Mouse (Mus musculus): ENCODE measurements around the gene Gal.

Gal gene

DNA sequence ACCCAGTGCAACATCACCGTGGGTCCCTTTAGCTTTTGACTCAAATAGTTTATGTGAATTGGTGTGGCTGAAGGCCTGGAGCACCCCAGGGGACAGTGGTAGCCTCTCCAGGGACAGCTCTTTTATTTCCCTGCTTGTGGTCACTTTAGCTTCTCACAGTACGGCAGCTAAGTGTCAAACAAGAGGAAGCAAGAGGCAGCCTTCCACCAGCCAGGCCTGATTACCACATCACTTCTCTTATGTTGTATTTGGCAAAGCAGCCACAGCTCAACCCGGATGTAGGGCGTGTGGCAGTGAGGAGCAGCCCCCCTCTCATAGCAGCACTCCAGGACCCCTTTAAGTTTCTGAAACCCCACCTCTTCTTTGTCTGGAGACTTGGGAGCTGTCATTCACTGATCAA is 8.6 kb upstream of the Gal start:
- ATAC-seq (ENCODE audit: insufficient number of reproducible peaks, low FRiP score, low TSS enrichment), result no peak

DNA sequence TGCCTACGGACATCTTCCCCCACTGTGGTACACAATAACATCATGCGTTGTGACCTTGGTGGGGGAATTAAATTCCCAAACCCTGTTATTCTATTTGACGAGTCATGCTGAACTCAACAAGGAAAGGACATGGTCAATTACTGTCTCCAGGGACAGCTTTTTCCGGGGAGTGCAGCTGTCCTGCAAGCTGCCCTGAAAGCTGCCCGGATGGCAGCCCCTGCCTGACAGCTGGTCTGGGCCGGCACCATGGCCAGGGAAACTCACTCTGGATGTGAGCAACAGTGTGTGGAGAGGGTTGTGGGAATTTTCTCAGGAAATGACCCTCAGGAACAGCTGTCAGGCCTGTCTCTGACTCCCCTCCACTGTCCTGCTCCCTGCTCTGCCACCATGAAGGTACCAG is 8.1 kb upstream of the Gal start:
- ATAC-seq (ENCODE audit: insufficient number of reproducible peaks, low FRiP score, low TSS enrichment), result no peak

DNA sequence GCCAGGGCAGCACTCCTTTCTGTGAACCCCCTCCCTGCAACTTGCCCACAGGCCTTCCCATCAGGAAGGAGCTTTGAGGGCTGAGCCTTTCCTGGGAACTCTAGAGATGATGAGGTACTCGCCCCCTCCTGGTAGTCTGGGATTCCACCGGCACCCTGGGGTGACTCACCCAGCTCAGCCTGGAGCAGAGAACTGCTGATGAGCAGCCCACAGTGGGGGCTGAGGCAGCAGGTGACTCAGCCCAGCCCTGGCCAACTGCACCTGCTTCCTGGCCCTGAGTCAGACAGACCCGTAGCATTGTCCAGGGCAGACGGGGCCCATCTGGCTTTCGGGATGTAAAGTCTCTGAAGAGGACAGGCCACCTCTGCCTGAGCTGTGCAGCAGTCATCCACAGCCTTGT is 4.9 kb upstream of the Gal start:
- no peak for ATAC-seq (ENCODE audit: insufficient number of reproducible peaks, low FRiP score, low TSS enrichment)

DNA sequence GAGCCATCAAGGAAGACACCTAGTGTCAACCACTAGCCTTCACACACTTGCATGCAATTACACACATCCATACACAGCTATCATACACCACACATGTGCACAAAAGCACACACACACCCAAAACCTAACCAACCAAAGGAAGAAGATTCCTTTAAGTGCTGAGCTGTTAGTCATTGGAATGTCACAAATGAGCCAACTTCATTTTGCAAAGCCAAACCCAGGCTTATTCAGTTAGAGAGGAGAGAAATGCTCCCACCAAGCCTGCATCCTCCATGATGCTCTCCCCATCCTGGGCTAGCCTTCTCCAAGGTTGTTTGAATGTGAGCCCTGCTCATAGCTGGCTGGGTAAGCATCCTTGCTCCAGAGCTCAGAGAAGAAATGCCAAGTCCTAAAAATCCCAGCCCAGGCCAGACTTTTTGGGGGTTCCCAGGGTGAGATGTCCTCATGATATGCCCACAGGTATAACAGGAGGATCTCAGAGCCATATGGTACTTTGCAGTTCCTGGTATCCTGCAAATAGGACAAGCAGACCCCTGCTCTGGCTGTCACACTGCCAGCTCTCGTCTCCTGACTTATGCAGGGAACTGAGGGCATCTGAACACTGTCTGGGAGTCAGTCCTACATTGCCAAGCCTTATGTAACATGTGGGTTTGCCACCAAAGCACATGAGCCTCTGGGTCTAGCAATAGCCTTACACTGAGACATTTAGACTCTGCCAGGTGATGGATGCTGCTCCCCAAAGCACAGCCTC is 8.6 kb downstream of the Gal start:
- ATAC-seq (ENCODE audit: insufficient number of reproducible peaks, low FRiP score, low TSS enrichment), result no peak

DNA sequence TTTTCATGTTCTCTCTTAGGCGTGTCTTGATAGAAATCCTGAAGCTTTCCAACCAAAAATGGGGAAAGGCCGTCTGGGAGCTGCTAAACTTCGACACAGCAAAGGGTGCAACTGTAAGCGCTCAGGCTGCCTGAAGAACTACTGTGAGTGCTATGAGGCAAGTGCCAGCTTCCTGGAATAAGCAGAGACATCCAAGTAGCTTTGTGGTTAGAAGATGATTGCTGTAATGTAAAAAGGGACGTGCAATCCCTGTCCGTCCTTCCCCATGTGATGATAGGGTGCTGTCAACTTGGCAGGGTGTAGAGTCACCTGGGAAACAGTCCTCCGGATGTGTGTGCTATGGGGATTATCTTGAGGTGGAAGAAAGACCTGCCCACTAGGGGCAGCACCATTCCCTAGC is 10.3 kb downstream of the Gal start:
- no peak for ATAC-seq (ENCODE audit: insufficient number of reproducible peaks, low FRiP score, low TSS enrichment)

DNA sequence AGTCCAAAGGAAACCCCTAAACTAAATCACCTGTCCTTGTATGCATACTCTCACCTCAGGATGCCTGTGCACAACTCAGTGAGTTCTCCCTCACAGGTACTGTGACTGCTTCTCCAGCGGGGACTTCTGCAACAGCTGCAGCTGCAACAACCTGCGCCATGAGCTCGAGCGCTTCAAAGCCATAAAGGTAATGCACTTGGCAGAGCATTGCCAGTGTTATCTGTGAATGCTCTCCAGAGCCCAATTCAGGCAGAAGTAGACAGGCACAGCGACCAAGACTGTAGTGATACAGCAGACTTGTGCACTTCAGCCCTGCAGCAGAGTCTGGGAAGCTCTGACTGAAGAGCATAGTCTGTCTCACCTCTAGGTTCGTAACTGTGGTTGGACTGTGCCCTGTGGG is 12.0 kb downstream of the Gal start:
- ATAC-seq (ENCODE audit: insufficient number of reproducible peaks, low FRiP score, low TSS enrichment), result no peak

DNA sequence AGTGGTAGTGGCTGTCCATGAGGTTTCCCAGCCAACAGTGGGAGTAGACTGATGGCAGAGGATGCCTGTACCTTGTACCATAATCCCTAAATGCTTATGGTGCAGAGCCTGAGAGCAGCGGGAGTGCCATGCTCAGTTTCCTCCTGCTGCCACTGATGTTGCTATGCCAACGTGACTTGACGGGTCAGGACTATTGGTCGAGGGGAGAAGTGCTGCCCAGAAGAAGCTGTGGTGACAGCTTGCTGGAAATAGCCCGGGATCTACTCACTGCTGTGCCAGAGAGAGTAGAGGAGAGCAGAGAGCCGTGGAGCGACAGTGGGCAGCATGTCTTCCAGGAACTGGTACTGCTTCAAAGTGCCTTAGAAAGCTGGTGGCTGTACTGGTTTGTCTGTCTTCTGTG is 12.4 kb downstream of the Gal start:
- no peak for ATAC-seq (ENCODE audit: insufficient number of reproducible peaks, low FRiP score, low TSS enrichment)

DNA sequence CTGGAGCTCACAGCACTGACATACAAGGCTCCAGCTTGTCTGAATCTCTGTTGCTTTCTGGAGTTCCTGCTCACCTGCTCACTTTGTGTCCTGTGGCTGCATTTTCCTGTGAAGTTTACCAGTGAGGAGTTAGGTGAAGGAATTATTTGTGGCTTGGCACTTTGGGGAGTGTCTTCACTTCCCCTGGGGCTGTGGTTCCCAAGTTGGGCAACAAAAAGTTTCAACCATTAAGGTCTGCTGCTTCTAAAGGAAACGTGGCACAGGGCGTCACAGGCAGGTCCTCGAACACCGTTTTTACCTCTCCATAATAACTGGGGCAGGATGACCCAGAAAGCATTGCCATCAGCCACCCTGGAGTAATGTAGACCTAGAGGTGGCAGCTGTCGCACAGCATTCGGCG is 12.8 kb downstream of the Gal start:
- ATAC-seq (ENCODE audit: insufficient number of reproducible peaks, low FRiP score, low TSS enrichment), result no peak

DNA sequence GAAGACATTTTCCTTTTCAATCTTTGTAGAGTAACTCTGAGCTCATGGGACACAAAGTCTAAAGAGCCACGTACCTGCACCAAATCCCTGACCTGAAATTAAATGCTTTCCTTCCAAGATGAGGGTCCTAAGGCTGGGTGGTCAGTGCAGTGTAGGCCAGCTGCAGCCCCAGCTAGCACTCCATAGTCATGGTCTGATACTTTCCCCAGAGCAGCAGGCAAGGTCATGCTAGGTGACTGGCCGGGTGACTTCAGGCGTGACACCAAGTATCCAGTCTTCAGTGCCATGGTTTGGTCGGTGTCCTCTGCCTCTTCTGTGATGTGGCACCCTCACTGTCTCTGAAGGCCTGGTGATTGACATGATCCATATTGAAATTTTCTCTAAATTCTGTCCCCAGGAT is 14.3 kb downstream of the Gal start:
- no peak for ATAC-seq (ENCODE audit: insufficient number of reproducible peaks, low FRiP score, low TSS enrichment)

DNA sequence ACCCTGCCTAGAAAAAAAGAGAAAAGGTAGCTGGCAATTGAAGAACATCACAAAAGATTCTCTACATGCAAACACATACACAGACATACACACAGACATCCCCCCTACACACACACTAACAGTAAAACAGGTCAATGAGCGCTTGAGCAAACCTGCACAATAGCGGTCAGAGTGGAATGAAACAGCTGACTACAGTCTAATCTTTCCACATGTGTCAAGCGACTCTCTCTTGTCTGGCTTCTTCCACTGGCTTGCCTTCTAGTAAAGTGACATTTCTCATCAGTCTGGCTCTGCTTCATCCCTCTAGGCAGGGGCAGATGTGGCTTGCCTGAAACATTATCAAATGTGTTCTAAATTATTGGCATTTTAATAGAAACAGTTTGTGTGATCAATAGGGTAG is 20.1 kb downstream of the Gal start:
- ATAC-seq (ENCODE audit: insufficient number of reproducible peaks, low FRiP score, low TSS enrichment), result no peak

DNA sequence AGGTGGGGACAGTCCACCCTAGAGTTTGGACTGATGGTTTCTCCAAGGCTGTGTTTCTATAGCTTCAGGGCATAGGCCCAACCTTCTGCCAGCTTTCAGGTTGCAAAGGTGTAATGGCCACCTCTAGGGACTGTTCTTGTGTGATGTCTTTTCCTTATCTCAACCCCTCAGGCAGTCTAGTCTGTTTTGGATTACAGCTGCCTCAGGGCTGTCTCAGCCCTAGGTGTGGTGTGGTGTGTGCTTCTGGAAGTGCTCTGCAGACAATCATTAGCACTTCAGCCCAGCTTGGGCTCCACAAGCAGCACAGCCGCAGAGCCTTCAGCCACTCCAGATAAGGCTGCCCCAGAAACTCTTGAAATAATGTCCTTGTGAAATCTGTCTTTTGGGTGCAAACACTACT is 22.0 kb downstream of the Gal start:
- no peak for ATAC-seq (ENCODE audit: insufficient number of reproducible peaks, low FRiP score, low TSS enrichment)

DNA sequence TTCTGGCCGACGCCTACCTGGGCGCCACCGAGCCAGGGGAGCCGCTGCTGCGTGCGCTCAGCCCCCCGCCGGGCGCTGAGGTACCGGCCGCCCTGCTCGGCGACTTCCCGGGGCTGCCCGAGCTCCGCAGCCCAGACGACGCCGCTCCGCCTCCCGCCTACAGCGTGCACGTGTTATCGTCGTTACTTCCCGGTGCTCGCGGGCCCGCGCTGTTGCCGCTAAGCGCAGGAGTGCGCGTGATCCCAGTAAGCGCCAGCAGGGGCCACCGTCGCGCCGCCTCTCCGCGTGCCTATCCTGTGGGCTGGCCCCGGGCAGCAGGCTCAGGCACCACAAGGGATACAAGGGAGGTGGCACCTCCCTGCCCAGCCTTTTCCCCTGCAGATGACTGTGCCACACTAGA is 25.3 kb downstream of the Gal start:
- peak; percentile 31; the same call in 1 of the 2 replicates for ATAC-seq (ENCODE audit: insufficient number of reproducible peaks, low FRiP score, low TSS enrichment)

DNA sequence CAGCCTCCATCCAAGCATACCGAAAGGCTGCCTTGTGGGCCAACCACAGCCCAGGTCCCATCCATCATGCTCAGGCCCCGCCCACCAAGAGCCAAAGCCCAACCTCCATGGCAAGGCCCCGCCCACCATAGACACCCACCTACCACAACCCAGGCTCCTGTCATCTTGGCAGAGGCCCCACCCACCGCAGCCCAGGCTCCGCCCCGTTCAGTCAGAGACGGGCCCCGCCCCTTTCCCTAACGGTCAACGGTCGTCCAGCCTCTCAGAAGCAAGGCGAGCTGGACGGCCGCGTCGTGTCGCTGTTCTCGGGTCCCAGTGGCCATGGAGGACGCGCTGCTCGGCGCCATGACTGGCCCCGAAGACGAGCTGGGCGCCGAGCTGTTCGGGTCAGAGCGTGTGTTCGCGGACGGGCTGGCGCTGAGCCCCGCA is 25.7 kb downstream of the Gal start, which contains the start of gene Tesmin:
TSS of gene Tesmin (plus strand) at position 229 of the 429 bp plus-strand sequence.
- no peak; the same call in 1 of the 2 replicates for ATAC-seq (ENCODE audit: insufficient number of reproducible peaks, low FRiP score, low TSS enrichment)

DNA sequence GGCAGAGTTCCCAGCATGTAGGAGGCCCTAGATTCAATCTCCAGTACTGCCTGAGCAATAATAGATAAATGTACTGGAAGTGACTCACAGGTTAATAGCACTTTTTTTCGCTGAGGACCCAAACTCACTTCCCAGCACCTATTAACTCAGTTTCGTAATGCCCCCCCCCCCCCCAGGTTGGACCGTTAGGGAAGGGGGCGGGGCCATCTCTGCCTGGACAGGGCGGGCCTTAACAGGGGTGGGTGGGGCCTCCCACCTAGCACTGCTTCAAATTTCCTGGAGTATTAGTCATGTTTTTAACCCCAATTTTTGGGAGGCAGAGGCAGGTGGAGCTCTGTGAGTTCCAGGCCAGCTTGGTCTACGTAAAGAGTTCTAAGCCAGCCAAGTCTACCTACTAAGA is 26.3 kb downstream of the Gal start:
- no peak for ATAC-seq (ENCODE audit: insufficient number of reproducible peaks, low FRiP score, low TSS enrichment)

DNA sequence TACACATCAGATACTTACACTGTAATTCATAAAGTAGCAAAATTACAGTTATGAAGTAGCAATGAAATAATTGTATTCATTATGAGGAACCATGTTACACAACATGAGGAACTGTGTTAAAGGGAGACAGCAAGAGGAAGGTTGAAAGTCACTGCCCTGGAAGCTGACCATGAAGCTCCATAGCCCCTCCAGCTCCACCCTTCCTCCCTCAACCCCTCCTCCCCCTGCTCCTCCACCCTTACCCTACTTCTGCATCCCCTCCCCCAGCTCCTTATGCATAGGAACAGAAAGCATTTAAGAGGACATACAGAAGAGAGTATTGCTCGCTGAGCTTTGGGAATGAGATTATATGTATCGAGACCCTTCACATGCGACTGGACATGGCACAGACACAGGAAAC is 35.7 kb downstream of the Gal start:
- no peak for ATAC-seq (ENCODE audit: insufficient number of reproducible peaks, low FRiP score, low TSS enrichment)

DNA sequence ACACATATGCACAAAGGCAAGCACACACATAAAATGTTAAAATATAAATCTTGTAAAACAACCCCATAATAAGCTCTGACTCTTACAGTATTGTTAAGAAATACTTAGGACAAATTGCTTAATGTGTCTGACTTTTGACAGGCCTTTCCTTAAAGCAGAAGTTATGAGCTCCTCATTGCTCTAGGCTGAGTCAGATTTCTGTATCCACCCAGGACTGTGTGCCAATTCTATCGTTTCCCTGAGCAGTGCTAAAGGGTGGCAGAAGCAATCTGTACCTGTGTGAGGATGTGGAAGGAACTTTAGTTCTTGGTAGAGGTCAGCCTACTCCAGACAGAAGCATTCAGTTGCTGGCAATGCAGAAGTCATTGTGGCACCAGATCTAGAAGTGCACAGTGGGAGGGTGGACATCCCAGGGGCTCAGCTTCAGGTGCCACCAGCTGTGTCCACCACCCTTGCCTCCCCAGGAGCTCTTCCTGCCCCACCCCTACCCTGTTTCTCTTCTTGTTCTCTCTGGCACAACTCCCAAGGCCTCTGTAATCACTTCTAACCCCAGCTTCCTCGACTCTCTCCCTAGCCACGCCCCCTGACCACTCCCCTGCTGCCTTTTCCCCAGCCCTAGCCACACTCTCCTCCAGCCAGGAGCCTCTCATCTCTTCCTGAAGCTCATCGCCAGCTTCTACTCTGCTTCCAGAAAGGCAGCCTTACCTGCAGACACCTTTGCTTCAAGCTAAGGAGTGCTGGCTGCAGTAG is 37.2 kb downstream of the Gal start:
- no peak for ATAC-seq (ENCODE audit: insufficient number of reproducible peaks, low FRiP score, low TSS enrichment)

DNA sequence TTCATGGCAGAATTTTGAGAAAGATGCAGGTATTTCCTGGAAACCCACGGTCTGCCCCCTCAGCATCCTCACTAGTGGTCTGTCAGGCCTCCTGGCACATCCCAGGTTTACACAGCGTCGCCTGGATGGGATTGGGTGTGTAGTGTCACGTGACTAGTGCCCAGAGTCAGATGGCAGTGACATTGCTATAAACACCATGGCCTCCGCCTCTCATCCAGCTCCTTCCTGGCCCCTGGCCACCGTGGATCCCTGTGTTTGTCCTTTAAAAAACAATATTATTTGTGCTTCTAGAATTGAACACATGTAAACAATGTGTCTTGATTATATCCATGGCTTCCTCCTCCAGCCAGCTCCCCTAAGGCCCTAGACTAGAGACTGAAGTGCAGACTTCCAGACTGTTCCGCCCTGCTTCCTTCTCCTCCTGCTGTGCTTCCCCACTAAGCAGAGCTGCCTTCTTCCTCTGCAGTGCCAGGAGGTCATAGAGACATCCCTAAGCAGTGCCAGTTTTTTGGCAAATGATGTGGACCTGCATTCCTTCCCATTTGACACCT is 38.3 kb downstream of the Gal start:
- ATAC-seq (ENCODE audit: insufficient number of reproducible peaks, low FRiP score, low TSS enrichment), result no peak

DNA sequence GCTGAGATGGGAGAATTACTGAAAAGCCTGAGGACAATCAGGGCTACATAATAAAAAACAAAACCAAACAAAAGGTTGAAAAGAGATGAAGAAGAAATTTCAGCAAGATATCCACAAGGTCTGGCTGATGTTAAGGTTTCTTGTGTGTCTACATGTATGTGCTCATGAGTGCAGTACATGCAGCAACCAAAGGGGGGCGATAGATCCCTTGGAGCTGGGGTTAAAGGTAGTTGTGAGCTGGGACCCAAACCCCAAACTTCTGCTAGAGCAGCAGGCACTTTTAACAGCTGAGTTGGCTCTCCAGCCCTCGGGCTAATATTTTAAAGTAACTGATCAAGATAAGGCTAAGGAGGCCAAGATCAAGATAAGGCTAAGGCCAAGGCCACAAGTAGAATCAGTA is 40.3 kb downstream of the Gal start:
- ATAC-seq (ENCODE audit: insufficient number of reproducible peaks, low FRiP score, low TSS enrichment), result no peak

DNA sequence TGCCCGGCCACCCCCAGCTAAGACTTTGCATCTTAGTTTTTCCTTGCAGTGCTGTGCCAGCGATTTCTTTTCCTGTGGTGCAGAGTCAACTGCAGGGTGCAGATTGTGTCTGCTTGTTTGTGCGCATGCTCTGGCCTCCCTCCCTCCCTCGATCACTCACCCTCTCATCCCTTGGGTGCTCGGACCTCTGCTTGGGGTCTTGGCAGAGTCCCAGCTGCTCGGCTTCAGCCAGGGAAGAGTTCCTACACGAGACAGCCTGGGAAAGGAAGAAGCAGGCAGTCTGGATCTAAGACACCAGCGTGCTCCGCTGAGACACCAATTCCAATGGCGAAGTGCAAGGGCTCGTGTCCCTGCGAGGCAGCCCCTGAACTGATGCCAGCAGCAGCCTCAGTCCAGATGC is 41.0 kb downstream of the Gal start:
- ATAC-seq (ENCODE audit: insufficient number of reproducible peaks, low FRiP score, low TSS enrichment), result no peak

DNA sequence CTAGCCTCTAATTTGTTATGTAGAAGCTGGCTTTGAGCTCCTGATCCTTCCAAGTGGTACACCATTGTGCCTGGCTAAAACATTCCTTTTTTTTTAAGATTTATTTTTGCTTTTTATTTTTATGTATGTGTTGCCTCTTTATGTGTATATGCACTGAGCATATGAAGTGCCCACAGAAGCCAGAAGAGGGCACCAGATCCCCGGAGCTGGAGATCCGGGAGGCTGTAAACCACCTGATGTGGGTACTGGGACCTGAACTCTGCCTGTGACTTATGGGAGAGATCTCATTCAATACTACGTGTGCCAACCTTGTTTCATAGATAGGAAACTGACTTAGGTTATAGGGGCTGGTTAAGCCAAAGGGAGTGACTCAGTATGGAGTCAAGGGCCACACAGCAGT is 46.1 kb downstream of the Gal start:
- no peak for ATAC-seq (ENCODE audit: insufficient number of reproducible peaks, low FRiP score, low TSS enrichment)

DNA sequence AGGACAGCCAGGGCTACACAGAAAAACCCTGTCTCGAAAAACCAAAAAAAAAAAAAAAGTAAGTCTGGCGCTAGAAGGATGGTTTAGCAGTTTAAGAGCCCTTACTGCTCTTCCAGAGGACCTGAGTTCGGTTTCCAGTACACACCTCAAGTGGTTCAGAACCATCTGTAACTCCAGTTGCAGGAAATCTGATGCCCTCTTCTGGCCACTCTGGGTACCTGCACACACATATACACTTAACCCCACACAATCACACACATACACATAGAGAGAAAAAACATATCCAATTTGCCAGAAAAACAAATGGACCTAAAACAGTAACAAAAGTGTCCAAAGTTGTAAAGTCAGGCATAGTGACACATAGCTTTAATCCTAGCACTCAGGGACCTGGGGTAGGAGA is 49.3 kb downstream of the Gal start:
- ATAC-seq (ENCODE audit: insufficient number of reproducible peaks, low FRiP score, low TSS enrichment), result no peak

DNA sequence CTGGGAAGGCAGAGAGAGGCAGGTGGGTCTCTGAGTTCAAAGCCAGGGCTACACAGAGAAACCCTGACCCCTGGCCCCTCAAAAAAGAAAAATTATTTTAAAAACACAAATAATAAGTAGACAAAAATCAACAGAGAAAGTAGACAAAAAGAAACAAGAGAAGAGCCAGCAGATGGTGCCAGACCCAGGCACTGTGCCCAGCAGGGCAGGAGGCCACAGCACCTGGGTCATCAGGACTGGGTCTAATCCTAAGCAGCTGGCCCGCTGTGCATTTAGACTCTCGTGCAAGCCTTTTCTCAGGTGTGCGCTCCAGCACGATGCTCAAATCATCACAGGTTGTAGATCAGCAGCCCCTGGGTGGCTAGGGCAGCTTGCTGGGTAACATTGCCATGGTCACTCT is 50.8 kb downstream of the Gal start:
- no peak for ATAC-seq (ENCODE audit: insufficient number of reproducible peaks, low FRiP score, low TSS enrichment)

Measured in cerebellum, adult (tissue).